Comparison of ENCODE assay signal across 20 mouse cellular contexts in the genomic region with DNA sequence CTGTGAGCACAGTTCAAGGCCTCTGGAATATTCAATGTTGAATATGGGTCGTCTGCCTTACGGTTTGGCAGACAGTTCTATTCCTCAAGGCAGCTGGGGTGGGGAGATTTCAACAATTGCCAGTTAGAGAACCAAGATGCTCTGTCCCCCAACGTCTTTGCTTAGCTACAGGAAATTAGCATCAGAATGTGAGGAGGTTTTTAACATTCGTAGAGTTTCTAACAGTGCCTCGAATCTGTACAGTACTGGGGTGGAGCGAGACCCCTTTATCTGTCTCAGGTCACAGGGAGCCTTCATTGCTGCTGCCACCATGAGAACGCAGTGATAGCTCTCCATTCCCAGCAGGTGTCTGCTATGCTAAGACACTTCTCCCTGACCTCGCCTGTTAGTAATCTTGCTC. TPM values are rescaled to one million over a fixed set of nuclear protein-coding genes. Genes with fewer than 3 reads are reported as not detected.
DNase-seq lines count a peak whose midpoint lies in the region; ATAC-seq and TF ChIP-seq lines count a peak whose summit lies in the region.
"Had no signal": no experiment of that assay in that cellular context is flagged by ENCODE, and none has a peak within 500 bp of the region (broad histone marks: within the 10 kb centered on the region; RNA-seq: fewer than 3 reads in every experiment).

No protein-coding gene starts in this region.

- H3K4me1 ChIP-seq in forebrain, embryonic 13.5 days, result peaks cover 29% of the 10 kb centered on the region
- peaks cover 18% of the 10 kb centered on the region for H3K4me1 ChIP-seq in forebrain, embryonic 16.5 days (replicated peaks; ENCODE audit: control insufficient read depth, insufficient read depth, low read length)
- peaks cover 21% of the 10 kb centered on the region for H3K4me1 ChIP-seq in hindbrain, postnatal 0 days (ENCODE audit: insufficient read depth, low read length)
- no peaks in the 10 kb centered on the region for H3K4me1 ChIP-seq in hindbrain, embryonic 11.5 days (replicated peaks; ENCODE audit: control insufficient read depth, insufficient read depth, low read length)
- peaks cover 8% of the 10 kb centered on the region; the same call in 1 of the 2 replicates for H3K4me1 ChIP-seq in midbrain, postnatal 0 days (ENCODE audit: insufficient read depth, low read length)
- H3K4me1 ChIP-seq in midbrain, embryonic 15.5 days, result peaks cover 32% of the 10 kb centered on the region

- 56% methylated on average over 8 of the region's 8 CpGs for WGBS in forebrain, embryonic 13.5 days
- 56% methylated on average over 8 of the region's 8 CpGs for WGBS in forebrain, embryonic 16.5 days
- 35% methylated on average over 8 of the region's 8 CpGs for WGBS in hindbrain, postnatal 0 days
- 65% methylated on average over 8 of the region's 8 CpGs for WGBS in hindbrain, embryonic 11.5 days
- WGBS in midbrain, postnatal 0 days, result 47% methylated on average over 8 of the region's 8 CpGs
- 52% methylated on average over 8 of the region's 8 CpGs for WGBS in midbrain, embryonic 15.5 days

- H3K9me3 ChIP-seq in forebrain, embryonic 13.5 days (replicated peaks), result no peaks in the 10 kb centered on the region
- no peaks in the 10 kb centered on the region for H3K9me3 ChIP-seq in forebrain, embryonic 16.5 days (ENCODE audit: control insufficient read depth, low read length)
- H3K9me3 ChIP-seq in hindbrain, postnatal 0 days (ENCODE audit: low read length), result no peaks in the 10 kb centered on the region
- no peaks in the 10 kb centered on the region for H3K9me3 ChIP-seq in hindbrain, embryonic 11.5 days (ENCODE audit: control insufficient read depth, low read length)
- no peaks in the 10 kb centered on the region for H3K9me3 ChIP-seq in midbrain, postnatal 0 days (ENCODE audit: low read length)
- no peaks in the 10 kb centered on the region for H3K9me3 ChIP-seq in midbrain, embryonic 15.5 days
- H3K9me3 ChIP-seq: embryonic facial prominence, embryonic 15.5 days; liver, embryonic 12.5 days had no signal

- H3K4me3 ChIP-seq in forebrain, embryonic 13.5 days, result no peak overlapping the region
- no peak overlapping the region for H3K4me3 ChIP-seq in forebrain, embryonic 16.5 days (replicated peaks; ENCODE audit: low read length)
- no peak overlapping the region for H3K4me3 ChIP-seq in hindbrain, postnatal 0 days (ENCODE audit: low read length)
- H3K4me3 ChIP-seq in hindbrain, embryonic 11.5 days (ENCODE audit: low read depth, low read length), result no peak overlapping the region
- H3K4me3 ChIP-seq in midbrain, postnatal 0 days (ENCODE audit: low read depth, low read length), result no peak overlapping the region
- no peak overlapping the region for H3K4me3 ChIP-seq in midbrain, embryonic 15.5 days
- H3K4me3 ChIP-seq: embryonic facial prominence, embryonic 15.5 days; heart, adult 2 months; liver, embryonic 12.5 days had no signal

- no peak for TF ChIP-seq CTCF in hindbrain, postnatal 0 days (IDR thresholded peaks at IDR 0.05; ENCODE audit: low read depth)
- TF ChIP-seq CTCF in midbrain, postnatal 0 days (IDR thresholded peaks at IDR 0.05), result no peak

- DNase-seq in hindbrain, postnatal 0 days (ENCODE audit: low spot score), result peak; percentile 12
- DNase-seq in hindbrain, embryonic 11.5 days (ENCODE audit: low spot score), result no peak
- peak; percentile 7 for DNase-seq in midbrain, postnatal 0 days (ENCODE audit: low spot score)
- no peak for DNase-seq in cerebellum, postnatal 4 days (ENCODE audit: low spot score in 2 of 2)
- DNase-seq: cerebellum, adult 9-10 months; forebrain, postnatal 0 days; heart, adult 2 months; heart, postnatal 10 days; lung, embryonic 14.5 days; lung, postnatal 4 days; thymus, postnatal 25 days had no signal

- no peak overlapping the region for H3K27ac ChIP-seq in forebrain, embryonic 13.5 days
- H3K27ac ChIP-seq in forebrain, embryonic 16.5 days (ENCODE audit: low read length), result no peak overlapping the region
- peak overlapping the region; percentile 62 for H3K27ac ChIP-seq in hindbrain, postnatal 0 days
- no peak overlapping the region for H3K27ac ChIP-seq in hindbrain, embryonic 11.5 days (ENCODE audit: low read depth, low read length)
- no peak overlapping the region for H3K27ac ChIP-seq in midbrain, postnatal 0 days (ENCODE audit: low read depth, low read length)
- H3K27ac ChIP-seq in midbrain, embryonic 15.5 days, result no peak overlapping the region
- H3K27ac ChIP-seq: embryonic facial prominence, embryonic 15.5 days; heart, adult 2 months; liver, embryonic 12.5 days had no signal

- peak overlapping the region; percentile 45; the same call in 1 of the 2 replicates for H3K9ac ChIP-seq in forebrain, embryonic 13.5 days
- H3K9ac ChIP-seq in forebrain, embryonic 16.5 days (replicated peaks; ENCODE audit: low read depth, low read length), result no peak overlapping the region
- no peak overlapping the region for H3K9ac ChIP-seq in hindbrain, postnatal 0 days (replicated peaks; ENCODE audit: low read length)
- no peak overlapping the region for H3K9ac ChIP-seq in hindbrain, embryonic 11.5 days (ENCODE audit: low read depth, low read length)
- no peak overlapping the region for H3K9ac ChIP-seq in midbrain, postnatal 0 days (replicated peaks; ENCODE audit: low read length, poor library complexity, severe bottlenecking)
- no peak overlapping the region for H3K9ac ChIP-seq in midbrain, embryonic 15.5 days
- H3K9ac ChIP-seq: embryonic facial prominence, embryonic 15.5 days; forebrain, postnatal 0 days; liver, embryonic 12.5 days; lung, embryonic 14.5 days had no signal

- H3K4me2 ChIP-seq in forebrain, embryonic 13.5 days, result peak overlapping the region; percentile 7; the same call in 1 of the 2 replicates
- H3K4me2 ChIP-seq in forebrain, embryonic 16.5 days (ENCODE audit: low read length), result no peak overlapping the region
- H3K4me2 ChIP-seq in hindbrain, postnatal 0 days (ENCODE audit: low read depth, low read length), result peak overlapping the region; percentile 74
- no peak overlapping the region for H3K4me2 ChIP-seq in hindbrain, embryonic 11.5 days (replicated peaks; ENCODE audit: low read depth, low read length)
- no peak overlapping the region for H3K4me2 ChIP-seq in midbrain, postnatal 0 days (ENCODE audit: low read depth, low read length, poor library complexity, severe bottlenecking)
- H3K4me2 ChIP-seq in midbrain, embryonic 15.5 days, result no peak overlapping the region
- H3K4me2 ChIP-seq: embryonic facial prominence, embryonic 15.5 days; liver, embryonic 12.5 days; lung, embryonic 14.5 days had no signal

- no peak for ATAC-seq in forebrain, embryonic 13.5 days
- ATAC-seq in forebrain, embryonic 16.5 days, result no peak
- ATAC-seq in hindbrain, postnatal 0 days, result no peak
- no peak for ATAC-seq in hindbrain, embryonic 11.5 days (ENCODE audit: low FRiP score)
- no peak for ATAC-seq in midbrain, postnatal 0 days (ENCODE audit: low FRiP score)
- no peak for ATAC-seq in midbrain, embryonic 15.5 days (replicated peaks)
- ATAC-seq: forebrain, postnatal 0 days; inflammation-experienced regulatory T-cells, adult 6 months; liver, embryonic 12.5 days; Patski had no signal

- H3K36me3 ChIP-seq in forebrain, embryonic 13.5 days (ENCODE audit: poor library complexity, severe bottlenecking), result peaks cover 10% of the 10 kb centered on the region
- H3K36me3 ChIP-seq in forebrain, embryonic 16.5 days (ENCODE audit: control insufficient read depth, insufficient read depth), result no peaks in the 10 kb centered on the region
- no peaks in the 10 kb centered on the region; the same call in 1 of the 2 replicates for H3K36me3 ChIP-seq in hindbrain, postnatal 0 days (ENCODE audit: insufficient read depth, low read length)
- no peaks in the 10 kb centered on the region for H3K36me3 ChIP-seq in hindbrain, embryonic 11.5 days (ENCODE audit: control insufficient read depth, insufficient read depth, low read length)
- no peaks in the 10 kb centered on the region; the same call in 1 of the 2 replicates for H3K36me3 ChIP-seq in midbrain, postnatal 0 days (ENCODE audit: insufficient read depth, low read length)
- H3K36me3 ChIP-seq in midbrain, embryonic 15.5 days (replicated peaks), result peaks cover 4% of the 10 kb centered on the region

- H3K27me3 ChIP-seq in forebrain, embryonic 13.5 days, result no peaks in the 10 kb centered on the region
- no peaks in the 10 kb centered on the region for H3K27me3 ChIP-seq in forebrain, embryonic 16.5 days (replicated peaks; ENCODE audit: control insufficient read depth, insufficient read depth, low read length)
- H3K27me3 ChIP-seq in hindbrain, postnatal 0 days (ENCODE audit: insufficient read depth, low read length), result no peaks in the 10 kb centered on the region
- no peaks in the 10 kb centered on the region for H3K27me3 ChIP-seq in hindbrain, embryonic 11.5 days (ENCODE audit: control insufficient read depth, insufficient read depth, low read length)
- no peaks in the 10 kb centered on the region for H3K27me3 ChIP-seq in midbrain, postnatal 0 days (ENCODE audit: insufficient read depth, low read length)
- no peaks in the 10 kb centered on the region for H3K27me3 ChIP-seq in midbrain, embryonic 15.5 days (replicated peaks)
- H3K27me3 ChIP-seq: CH12.LX; embryonic facial prominence, embryonic 15.5 days; liver, embryonic 12.5 days; Patski had no signal

RNA-seq across cellular contexts. Expression of gene Tcf25, which starts 2.6 kb away (rescaled TPM):
- polyA plus RNA-seq in forebrain, embryonic 13.5 days (2015; fragmentation: Nextera tagmentation; extraction: Ambion mirVana), result 190 and 207 TPM in 2 replicates
- 283 and 303 TPM in 2 replicates for polyA plus RNA-seq in forebrain, embryonic 16.5 days (2015; fragmentation: Nextera tagmentation; extraction: Ambion mirVana)
- 540 and 551 TPM in 2 replicates for total RNA-seq in hindbrain, postnatal 0 days (2014; rRNA removed)
- polyA plus RNA-seq in hindbrain, postnatal 0 days (2015; fragmentation: Nextera tagmentation; extraction: Ambion mirVana), result 407 and 411 TPM in 2 replicates
- 179 and 181 TPM in 2 replicates for polyA plus RNA-seq in hindbrain, embryonic 11.5 days (2014; fragmentation: Nextera tagmentation; extraction: Ambion mirVana)
- total RNA-seq in midbrain, postnatal 0 days (2014; rRNA removed), result 538 and 541 TPM in 2 replicates
- polyA plus RNA-seq in midbrain, postnatal 0 days (2015; fragmentation: Nextera tagmentation; extraction: Ambion mirVana), result 413 and 416 TPM in 2 replicates
- 324 and 331 TPM in 2 replicates for polyA plus RNA-seq in midbrain, embryonic 15.5 days (2015; fragmentation: Nextera tagmentation; extraction: Ambion mirVana)

RNA-seq across cellular contexts. Expression of gene Mc1r, which starts 30.8 kb away (rescaled TPM):
- 0.15 and 0.27 TPM in 2 replicates for polyA plus RNA-seq in forebrain, embryonic 13.5 days (2015; fragmentation: Nextera tagmentation; extraction: Ambion mirVana)
- polyA plus RNA-seq in forebrain, embryonic 16.5 days (2015; fragmentation: Nextera tagmentation; extraction: Ambion mirVana), result 0.09 and 0.12 TPM in 2 replicates
- total RNA-seq in hindbrain, postnatal 0 days (2014; rRNA removed), result not detected in 2 replicates
- polyA plus RNA-seq in hindbrain, postnatal 0 days (2015; fragmentation: Nextera tagmentation; extraction: Ambion mirVana), result 0.05 and 0.08 TPM in 2 replicates
- polyA plus RNA-seq in hindbrain, embryonic 11.5 days (2014; fragmentation: Nextera tagmentation; extraction: Ambion mirVana), result 0.11 and 0.49 TPM in 2 replicates
- total RNA-seq in midbrain, postnatal 0 days (2014; rRNA removed), result 0.22 TPM in 1 of 2 replicates, not detected in the other
- 0.09 TPM in 1 of 2 replicates, not detected in the other for polyA plus RNA-seq in midbrain, postnatal 0 days (2015; fragmentation: Nextera tagmentation; extraction: Ambion mirVana)
- 0.10 and 0.17 TPM in 2 replicates for polyA plus RNA-seq in midbrain, embryonic 15.5 days (2015; fragmentation: Nextera tagmentation; extraction: Ambion mirVana)
- total RNA-seq: heart, adult 2 months; heart, postnatal 10 days had no signal
- polyA plus RNA-seq: heart, adult 2 months; inflammation-experienced regulatory T-cells, adult 6 months; kidney, embryonic 14.5 days; liver, embryonic 12.5 days; lung, embryonic 14.5 days had no signal

RNA-seq across cellular contexts. Expression of gene Tubb3, which starts 35.1 kb away (rescaled TPM):
- 1,305 and 1,381 TPM in 2 replicates for polyA plus RNA-seq in forebrain, embryonic 13.5 days (2015; fragmentation: Nextera tagmentation; extraction: Ambion mirVana)
- 1,828 and 2,004 TPM in 2 replicates for polyA plus RNA-seq in forebrain, embryonic 16.5 days (2015; fragmentation: Nextera tagmentation; extraction: Ambion mirVana)
- total RNA-seq in hindbrain, postnatal 0 days (2014; rRNA removed), result 3,792 and 3,923 TPM in 2 replicates
- 1,431 and 1,610 TPM in 2 replicates for polyA plus RNA-seq in hindbrain, postnatal 0 days (2015; fragmentation: Nextera tagmentation; extraction: Ambion mirVana)
- 950 and 1,011 TPM in 2 replicates for polyA plus RNA-seq in hindbrain, embryonic 11.5 days (2014; fragmentation: Nextera tagmentation; extraction: Ambion mirVana)
- 3,827 and 3,963 TPM in 2 replicates for total RNA-seq in midbrain, postnatal 0 days (2014; rRNA removed)
- polyA plus RNA-seq in midbrain, postnatal 0 days (2015; fragmentation: Nextera tagmentation; extraction: Ambion mirVana), result 1,921 and 2,058 TPM in 2 replicates
- polyA plus RNA-seq in midbrain, embryonic 15.5 days (2015; fragmentation: Nextera tagmentation; extraction: Ambion mirVana), result 2,127 and 2,170 TPM in 2 replicates

RNA-seq across cellular contexts. Expression of gene Spire2, which starts 43.6 kb away (rescaled TPM):
- 20.6 and 21.3 TPM in 2 replicates for polyA plus RNA-seq in forebrain, embryonic 13.5 days (2015; fragmentation: Nextera tagmentation; extraction: Ambion mirVana)
- polyA plus RNA-seq in forebrain, embryonic 16.5 days (2015; fragmentation: Nextera tagmentation; extraction: Ambion mirVana), result 31.8 and 33.4 TPM in 2 replicates
- total RNA-seq in hindbrain, postnatal 0 days (2014; rRNA removed), result 34.0 and 34.5 TPM in 2 replicates
- 24.7 and 25.4 TPM in 2 replicates for polyA plus RNA-seq in hindbrain, postnatal 0 days (2015; fragmentation: Nextera tagmentation; extraction: Ambion mirVana)
- polyA plus RNA-seq in hindbrain, embryonic 11.5 days (2014; fragmentation: Nextera tagmentation; extraction: Ambion mirVana), result 13.1 and 13.2 TPM in 2 replicates
- 35.7 and 44.1 TPM in 2 replicates for total RNA-seq in midbrain, postnatal 0 days (2014; rRNA removed)
- 28.0 and 28.2 TPM in 2 replicates for polyA plus RNA-seq in midbrain, postnatal 0 days (2015; fragmentation: Nextera tagmentation; extraction: Ambion mirVana)
- 44.0 and 44.8 TPM in 2 replicates for polyA plus RNA-seq in midbrain, embryonic 15.5 days (2015; fragmentation: Nextera tagmentation; extraction: Ambion mirVana)
- polyA plus RNA-seq: inflammation-experienced regulatory T-cells, adult 6 months had no signal

RNA-seq across cellular contexts. Expression of gene Def8, which starts 47.2 kb away (rescaled TPM):
- polyA plus RNA-seq in forebrain, embryonic 13.5 days (2015; fragmentation: Nextera tagmentation; extraction: Ambion mirVana), result 38.9 and 41.2 TPM in 2 replicates
- polyA plus RNA-seq in forebrain, embryonic 16.5 days (2015; fragmentation: Nextera tagmentation; extraction: Ambion mirVana), result 43.9 and 48.3 TPM in 2 replicates
- 46.3 and 62.7 TPM in 2 replicates for total RNA-seq in hindbrain, postnatal 0 days (2014; rRNA removed)
- polyA plus RNA-seq in hindbrain, postnatal 0 days (2015; fragmentation: Nextera tagmentation; extraction: Ambion mirVana), result 37.9 and 38.8 TPM in 2 replicates
- 32.5 and 32.7 TPM in 2 replicates for polyA plus RNA-seq in hindbrain, embryonic 11.5 days (2014; fragmentation: Nextera tagmentation; extraction: Ambion mirVana)
- total RNA-seq in midbrain, postnatal 0 days (2014; rRNA removed), result 47.6 and 49.4 TPM in 2 replicates
- 36.4 and 39.4 TPM in 2 replicates for polyA plus RNA-seq in midbrain, postnatal 0 days (2015; fragmentation: Nextera tagmentation; extraction: Ambion mirVana)
- 48.4 and 49.8 TPM in 2 replicates for polyA plus RNA-seq in midbrain, embryonic 15.5 days (2015; fragmentation: Nextera tagmentation; extraction: Ambion mirVana)

Comparison
In these comparisons a context has a peak if more than half of its experiments do, and no peak if none do; other contexts are left out.
1. H3K4me2 ChIP-seq: peak in forebrain, embryonic 13.5 days (single experiment) and hindbrain, postnatal 0 days (single experiment); none in forebrain, embryonic 16.5 days (single experiment), hindbrain, embryonic 11.5 days (single experiment), midbrain, postnatal 0 days (single experiment) and midbrain, embryonic 15.5 days (single experiment).
2. DNase-seq: peak in hindbrain, postnatal 0 days (single experiment) and midbrain, postnatal 0 days (single experiment); none in hindbrain, embryonic 11.5 days (single experiment) and cerebellum, postnatal 4 days (0 of 2).